Mouse (Mus musculus) stomach, embryonic 15.5 days (tissue): ENCODE data around the gene Ndfip2. TPM values are rescaled to one million over a fixed set of nuclear protein-coding genes. Genes with fewer than 3 reads are reported as not detected.

Source experiments
- ATAC-seq: fragments of 200-750 bp; cut with Nextera tagmentation; 2 replicates; pipeline ENCODE4 v1.8.0; 2017; ENCODE audit warnings: low read depth, moderate number of reproducible peaks, moderate TSS enrichment; ENCODE audit not compliant: insufficient read depth, low FRiP score
- H3K27ac ChIP-seq: fragments of 300-500 bp; sonication (generic); 2 replicates; pipeline ENCODE4 v1.5.1; 2015; ENCODE audit warnings: mild to moderate bottlenecking, inconsistent platforms
- H3K27me3 ChIP-seq: fragments of 300-500 bp; sonication (generic); replicated peaks from 2 replicates; pipeline ENCODE4 v1.6.1; 2015; ENCODE audit warnings: inconsistent platforms
- H3K36me3 ChIP-seq: fragments of 300-500 bp; sonication (generic); 2 replicates; pipeline ENCODE4 v1.6.1; 2015; ENCODE audit warnings: inconsistent platforms
- H3K4me1 ChIP-seq: fragments of 300-500 bp; sonication (generic); 2 replicates; pipeline ENCODE4 v1.6.1; 2015; ENCODE audit warnings: inconsistent platforms
- H3K4me2 ChIP-seq: fragments of 300-500 bp; sonication (generic); 2 replicates; pipeline ENCODE4 v1.6.1; 2015; ENCODE audit warnings: mild to moderate bottlenecking, inconsistent platforms
- H3K4me3 ChIP-seq: fragments of 300-500 bp; sonication (generic); replicated peaks from 2 replicates; pipeline ENCODE4 v1.5.1; 2015; ENCODE audit warnings: inconsistent platforms
- H3K9ac ChIP-seq: fragments of 300-500 bp; sonication (generic); 2 replicates; pipeline ENCODE4 v1.6.1; 2015; ENCODE audit warnings: inconsistent platforms
- H3K9me3 ChIP-seq: fragments of 300-500 bp; sonication (generic); 2 replicates; pipeline ENCODE4 v1.6.1; 2016; ENCODE audit warnings: inconsistent platforms
- WGBS: fragments of 180-500 bp; shearing (Covaris S2); methylation state at CpG from one replicate; pipeline ENCODE4 v1.1.7; 2015; 5-methylcytosine and 5-hydroxymethylcytosine counted together
- polyA plus RNA-seq: library from polyadenylated mRNA; unstranded; fragments of >200 nt; fragmentation: Nextera tagmentation; extraction: Ambion mirVana; gene quantifications from 2 replicates; pipeline ENCODE4 v1.2.1, GENCODE M21; 2015

The Ndfip2 gene
- polyA plus RNA-seq, 1 experiment from 2014 or later: 79.8 TPM

DNA sequence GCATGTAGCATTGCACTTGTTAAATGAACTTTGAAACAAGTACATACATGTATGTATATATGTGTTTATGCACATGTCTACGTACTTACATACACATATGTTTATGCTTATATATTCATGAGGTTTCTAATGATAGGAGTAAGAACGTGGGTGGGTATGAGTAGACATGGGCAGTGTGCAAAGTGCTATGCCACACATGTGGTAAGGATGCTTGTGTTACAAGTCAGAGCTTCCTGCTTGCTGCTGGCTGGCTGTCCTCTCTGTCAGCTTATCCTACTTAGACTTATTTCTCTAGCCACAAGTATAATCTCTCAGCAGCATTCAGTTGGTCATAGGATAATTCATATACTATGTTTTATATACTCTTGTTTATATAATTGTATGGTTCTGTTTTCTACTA lies 29.6 kb downstream of the Ndfip2 start:
- no peak overlapping the region for H3K4me3 ChIP-seq
- no peaks in the 10 kb centered on the region for H3K36me3 ChIP-seq
- no peak overlapping the region for H3K9ac ChIP-seq
- H3K4me2 ChIP-seq: no peak overlapping the region
- no peak for ATAC-seq
- H3K9me3 ChIP-seq: no peaks in the 10 kb centered on the region
- 84% methylated on average over 2 of the region's 2 CpGs for WGBS
- H3K27me3 ChIP-seq: no peaks in the 10 kb centered on the region
- H3K4me1 ChIP-seq: no peaks in the 10 kb centered on the region
- no peak overlapping the region for H3K27ac ChIP-seq

- Histone ChIP-seq H3K4me2 (no peak overlapping the region), H3K27me3 (no peaks in the 10 kb centered on the region), H3K4me3 (no peak overlapping the region), H3K4me1 (no peaks in the 10 kb centered on the region), H3K9ac (no peak overlapping the region), H3K27ac (no peak overlapping the region), H3K9me3 (no peaks in the 10 kb centered on the region), H3K36me3 (no peaks in the 10 kb centered on the region)
- WGBS: 89% methylated on average over 4 of the region's 4 CpGs
- no peak for ATAC-seq
These were observed 30.2 kb downstream of the Ndfip2 start for GRCm38 (mm10) chr14:105288529-105288928.

DNA sequence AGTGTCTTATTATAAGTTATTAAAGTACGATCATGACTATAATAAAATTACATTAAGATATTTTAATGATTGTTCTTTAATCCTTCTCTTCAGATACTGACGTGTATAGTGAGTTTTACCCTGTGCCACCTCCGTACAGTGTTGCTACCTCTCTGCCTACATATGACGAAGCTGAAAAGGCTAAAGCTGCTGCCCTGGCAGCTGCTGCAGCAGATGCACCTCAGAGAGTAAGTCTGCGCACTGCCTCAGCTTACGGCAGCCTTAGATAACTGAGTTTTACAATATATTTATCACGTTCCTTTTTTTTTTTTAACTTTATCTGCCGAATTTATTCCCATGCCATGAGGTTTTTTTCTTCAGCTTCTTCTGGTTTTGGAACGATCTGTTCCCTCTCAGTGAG lies 33.8 kb downstream of the Ndfip2 start:
- Histone ChIP-seq H3K4me2 (no peak overlapping the region), H3K36me3 (no peaks in the 10 kb centered on the region), H3K4me1 (no peaks in the 10 kb centered on the region), H3K9me3 (no peaks in the 10 kb centered on the region), H3K27me3 (no peaks in the 10 kb centered on the region), H3K4me3 (no peak overlapping the region), H3K9ac (no peak overlapping the region), H3K27ac (no peak overlapping the region)
- 87% methylated on average over 9 of the region's 9 CpGs for WGBS
- ATAC-seq: no peak

- H3K4me3 ChIP-seq: no peak overlapping the region
- H3K27ac ChIP-seq: no peak overlapping the region
- no peaks in the 10 kb centered on the region for H3K27me3 ChIP-seq
- WGBS: 90% methylated on average over 3 of the region's 3 CpGs
- no peak overlapping the region for H3K4me2 ChIP-seq
- no peaks in the 10 kb centered on the region for H3K9me3 ChIP-seq
- no peaks in the 10 kb centered on the region for H3K4me1 ChIP-seq
- no peak overlapping the region for H3K9ac ChIP-seq
- no peaks in the 10 kb centered on the region for H3K36me3 ChIP-seq
- ATAC-seq: no peak
These were observed 35.4 kb downstream of the Ndfip2 start for GRCm38 (mm10) chr14:105293777-105294176.

DNA sequence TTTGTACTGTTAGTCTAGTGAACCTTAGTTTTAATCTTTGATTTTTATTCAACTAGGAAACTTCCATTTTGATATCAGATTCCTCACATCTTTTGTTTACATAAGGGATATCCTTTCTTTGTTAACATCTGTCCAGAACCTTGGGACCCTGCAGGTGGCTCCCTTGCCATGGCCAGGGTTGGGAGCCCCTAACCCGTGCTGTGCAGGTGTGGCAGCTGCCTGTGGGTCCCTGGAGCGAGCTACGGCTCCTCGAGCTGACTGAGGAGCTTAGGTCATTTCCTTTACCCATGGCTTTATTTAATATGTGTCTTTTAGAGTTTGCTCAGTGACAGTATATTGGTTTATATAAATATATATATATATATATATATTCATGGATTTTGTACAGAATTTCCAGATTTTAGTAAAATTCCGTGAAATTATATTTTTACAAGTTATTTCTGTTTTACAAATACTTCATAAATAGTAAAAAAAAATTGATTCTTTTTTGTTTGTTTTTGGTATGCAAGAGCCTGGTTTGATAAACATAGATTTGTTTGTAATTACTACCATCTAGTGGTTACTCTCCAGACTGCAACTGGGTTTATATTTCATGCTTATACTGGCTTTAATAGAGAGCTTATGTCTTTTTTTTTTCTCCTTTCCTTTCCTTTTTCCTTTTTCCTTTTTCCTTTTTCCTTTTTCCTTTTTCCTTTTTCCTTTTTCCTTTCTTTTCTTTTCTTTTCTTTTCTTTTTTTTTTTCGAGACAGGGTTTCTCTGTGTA lies 37.6 kb downstream of the Ndfip2 start:
- Histone ChIP-seq H3K27me3 (no peaks in the 10 kb centered on the region), H3K4me2 (no peak overlapping the region), H3K9ac (no peak overlapping the region), H3K4me1 (no peaks in the 10 kb centered on the region), H3K4me3 (no peak overlapping the region), H3K9me3 (no peaks in the 10 kb centered on the region), H3K27ac (no peak overlapping the region), H3K36me3 (no peaks in the 10 kb centered on the region)
- WGBS: 63% methylated on average over 6 of the region's 6 CpGs
- no peak for ATAC-seq

DNA sequence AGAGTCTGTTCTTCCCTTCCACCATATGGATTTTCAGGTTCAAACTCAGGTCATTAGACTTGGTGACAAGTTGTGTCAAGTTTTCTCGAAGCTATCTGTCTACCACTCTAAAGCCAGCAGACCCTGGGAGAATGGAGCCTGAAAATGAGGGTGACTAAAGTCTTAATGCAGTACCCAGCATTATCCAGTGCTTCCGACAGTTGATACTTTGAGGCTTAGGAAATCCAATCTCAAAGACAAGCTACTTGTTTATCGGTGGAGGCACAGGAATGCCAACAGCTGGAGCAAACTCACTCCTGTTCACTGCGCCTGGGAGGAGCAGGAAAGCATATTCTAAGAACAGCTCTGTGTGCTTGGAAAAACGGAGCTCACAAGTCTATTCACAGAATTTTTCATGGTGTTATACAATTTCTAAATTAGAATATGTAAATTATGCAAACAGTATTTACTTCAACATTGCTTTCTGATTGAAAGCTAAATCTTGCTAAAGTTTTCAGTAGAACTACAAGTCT lies 41.4 kb downstream of the Ndfip2 start:
- Histone ChIP-seq H3K27ac (no peak overlapping the region), H3K4me3 (no peak overlapping the region), H3K9me3 (no peaks in the 10 kb centered on the region), H3K4me1 (no peaks in the 10 kb centered on the region), H3K27me3 (no peaks in the 10 kb centered on the region), H3K4me2 (no peak overlapping the region), H3K36me3 (no peaks in the 10 kb centered on the region), H3K9ac (no peak overlapping the region)
- ATAC-seq: no peak
- WGBS: 69% methylated on average over 5 of the region's 5 CpGs

GRCm38 (mm10) chr14:105300551-105300950 lies 42.2 kb downstream of the Ndfip2 start:
- 73% methylated on average over 10 of the region's 10 CpGs for WGBS
- no peaks in the 10 kb centered on the region for H3K27me3 ChIP-seq
- H3K4me1 ChIP-seq: no peaks in the 10 kb centered on the region
- H3K9me3 ChIP-seq: no peaks in the 10 kb centered on the region
- H3K27ac ChIP-seq: no peak overlapping the region
- no peak overlapping the region for H3K4me3 ChIP-seq
- H3K9ac ChIP-seq: no peak overlapping the region
- H3K36me3 ChIP-seq: no peaks in the 10 kb centered on the region
- ATAC-seq: no peak
- H3K4me2 ChIP-seq: no peak overlapping the region

GRCm38 (mm10) chr14:105302708-105303107 lies 44.3 kb downstream of the Ndfip2 start:
- no peak overlapping the region for H3K27ac ChIP-seq
- ATAC-seq: no peak
- H3K9ac ChIP-seq: no peak overlapping the region
- H3K36me3 ChIP-seq: no peaks in the 10 kb centered on the region
- H3K4me3 ChIP-seq: no peak overlapping the region
- no peaks in the 10 kb centered on the region for H3K4me1 ChIP-seq
- no peaks in the 10 kb centered on the region for H3K9me3 ChIP-seq
- H3K4me2 ChIP-seq: no peak overlapping the region
- H3K27me3 ChIP-seq: no peaks in the 10 kb centered on the region
- 76% methylated on average over 4 of the region's 4 CpGs for WGBS

DNA sequence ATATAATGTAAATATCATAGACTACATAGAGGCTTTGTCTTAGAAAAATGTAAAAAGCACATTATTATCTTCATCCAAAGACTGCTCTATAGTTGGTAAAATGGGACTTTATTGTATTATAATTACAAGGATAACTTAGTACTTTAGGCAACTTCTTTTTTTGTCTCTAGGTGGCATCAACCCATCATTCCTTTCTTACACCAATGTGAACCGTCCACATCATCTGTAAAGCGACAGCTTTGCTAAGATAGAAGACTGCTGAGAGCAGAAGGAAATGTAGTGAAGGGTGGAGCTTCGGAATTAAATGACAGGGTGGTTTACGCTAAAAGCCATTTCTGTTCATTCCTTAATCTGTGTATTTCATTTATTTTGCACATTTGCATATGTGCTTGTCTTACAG lies 49.3 kb downstream of the Ndfip2 start:
- no peak overlapping the region for H3K27ac ChIP-seq
- H3K36me3 ChIP-seq: no peaks in the 10 kb centered on the region
- no peaks in the 10 kb centered on the region for H3K9me3 ChIP-seq
- H3K4me1 ChIP-seq: no peaks in the 10 kb centered on the region
- ATAC-seq: no peak
- no peak overlapping the region for H3K4me2 ChIP-seq
- H3K9ac ChIP-seq: no peak overlapping the region
- 75% methylated on average over 4 of the region's 4 CpGs for WGBS
- H3K27me3 ChIP-seq: no peaks in the 10 kb centered on the region
- no peak overlapping the region for H3K4me3 ChIP-seq

GRCm38 (mm10) chr14:105312366-105312765 lies 54.0 kb downstream of the Ndfip2 start:
- Histone ChIP-seq H3K36me3 (no peaks in the 10 kb centered on the region), H3K4me1 (no peaks in the 10 kb centered on the region), H3K9ac (no peak overlapping the region), H3K9me3 (no peaks in the 10 kb centered on the region), H3K27me3 (no peaks in the 10 kb centered on the region), H3K27ac (no peak overlapping the region), H3K4me2 (no peak overlapping the region), H3K4me3 (no peak overlapping the region)
- ATAC-seq: no peak
- WGBS: 83% methylated on average over 4 of the region's 4 CpGs

GRCm38 (mm10) chr14:105312944-105313343 lies 54.6 kb downstream of the Ndfip2 start:
- Histone ChIP-seq H3K36me3 (no peaks in the 10 kb centered on the region), H3K4me2 (no peak overlapping the region), H3K27me3 (no peaks in the 10 kb centered on the region), H3K4me3 (no peak overlapping the region), H3K4me1 (no peaks in the 10 kb centered on the region), H3K9ac (no peak overlapping the region), H3K27ac (no peak overlapping the region), H3K9me3 (no peaks in the 10 kb centered on the region)
- WGBS: 87% methylated on average over 2 of the region's 2 CpGs
- ATAC-seq: no peak

GRCm38 (mm10) chr14:105313877-105314276 lies 55.5 kb downstream of the Ndfip2 start:
- no peaks in the 10 kb centered on the region for H3K27me3 ChIP-seq
- no peak overlapping the region for H3K4me2 ChIP-seq
- no peak overlapping the region for H3K27ac ChIP-seq
- H3K9ac ChIP-seq: no peak overlapping the region
- no peaks in the 10 kb centered on the region for H3K9me3 ChIP-seq
- no peaks in the 10 kb centered on the region for H3K4me1 ChIP-seq
- ATAC-seq: no peak
- H3K4me3 ChIP-seq: no peak overlapping the region
- no peaks in the 10 kb centered on the region for H3K36me3 ChIP-seq
- 40% methylated on average over 5 of the region's 5 CpGs for WGBS

- no peak overlapping the region for H3K4me3 ChIP-seq
- no peaks in the 10 kb centered on the region for H3K27me3 ChIP-seq
- H3K4me1 ChIP-seq: no peaks in the 10 kb centered on the region
- no peak overlapping the region for H3K27ac ChIP-seq
- H3K9ac ChIP-seq: no peak overlapping the region
- no peak overlapping the region for H3K4me2 ChIP-seq
- no peaks in the 10 kb centered on the region for H3K9me3 ChIP-seq
- no peaks in the 10 kb centered on the region for H3K36me3 ChIP-seq
- ATAC-seq: no peak
- WGBS: 61% methylated on average over 3 of the region's 3 CpGs
These were observed 63.3 kb downstream of the Ndfip2 start for GRCm38 (mm10) chr14:105321712-105322111.
